Mouse (Mus musculus) embryonic fibroblast, embryonic 13.5 days (primary cell): ENCODE results near the gene Cplane1.
"Not testable (repeated sequence)": the region's sequence is repeated elsewhere in the genome, so short reads cannot be mapped to it uniquely, and the experiment has no call there.

Source experiments
- CTCF ChIP-seq: IDR thresholded peaks from 2 replicates; pipeline ENCODE4 v1.5.1; 2011; ENCODE audit warnings: mild to moderate bottlenecking, control low read depth, low read length, moderate library complexity, borderline replicate concordance; ENCODE audit not compliant: insufficient read depth
- POLR2A ChIP-seq: IDR thresholded peaks from 2 replicates; pipeline ENCODE4 v1.6.1; 2011; ENCODE audit warnings: low read depth, mild to moderate bottlenecking, control low read depth, low read length, moderate library complexity

GRCm38 (mm10) chr15:8277916-8278315, 109.0 kb downstream of the Cplane1 start:
- not testable (repeated sequence) for TF ChIP-seq POLR2A, CTCF
